Mouse (Mus musculus) liver, adult 2 months (tissue): ENCODE measurements at regions not wholly inside any gene's neighbourhood (a gene's known extent, or its start where the extent isn't known, plus 50 kb on each side); places are given as distances from the start of the nearest gene placed in this dataset.

Experiments used
- DNase-seq: peaks from one replicate; pipeline ENCODE4 v3.0.0-alpha.2; 2011; ENCODE audit warnings: low read depth, low spot score; ENCODE audit errors: extremely low read depth
- H3K27ac ChIP-seq: fragments of 200-500 bp; replicated peaks from 2 replicates; pipeline ENCODE4 v1.5.1; 2012; ENCODE audit warnings: low read depth, mild to moderate bottlenecking, control low read depth, inconsistent platforms, low read length; ENCODE audit not compliant: insufficient read depth
- H3K27me3 ChIP-seq: fragments of 200-500 bp; 2 replicates; pipeline ENCODE4 v1.6.1; 2012; ENCODE audit warnings: mild to moderate bottlenecking, moderate library complexity, low read length, inconsistent platforms; ENCODE audit not compliant: control insufficient read depth, insufficient read depth
- H3K36me3 ChIP-seq: fragments of 200-500 bp; 2 replicates; pipeline ENCODE4 v1.6.1; 2012; ENCODE audit warnings: low read length, inconsistent platforms; ENCODE audit not compliant: control insufficient read depth, insufficient read depth
- H3K4me1 ChIP-seq: fragments of 200-500 bp; 2 replicates; pipeline ENCODE4 v1.6.1; 2011; ENCODE audit warnings: low read length; ENCODE audit not compliant: control insufficient read depth, insufficient read depth
- H3K4me3 ChIP-seq: fragments of 200-500 bp; 2 replicates; pipeline ENCODE4 v1.5.1; 2011; ENCODE audit warnings: low read depth, mild to moderate bottlenecking, control low read depth, low read length, moderate library complexity; ENCODE audit not compliant: insufficient read depth
- H3K79me2 ChIP-seq: fragments of 200-500 bp; 2 replicates; pipeline ENCODE4 v1.6.1; 2012; ENCODE audit warnings: inconsistent platforms, mild to moderate bottlenecking, low read length, moderate library complexity; ENCODE audit not compliant: control insufficient read depth, insufficient read depth
- H3K9ac ChIP-seq: fragments of 200-500 bp; 2 replicates; pipeline ENCODE4 v1.6.1; 2012; ENCODE audit warnings: low read depth, mild to moderate bottlenecking, control low read depth, inconsistent platforms, low read length
- CTCF ChIP-seq: fragments of 200-500 bp; IDR thresholded peaks from 2 replicates; pipeline ENCODE4 v1.5.1; 2011; ENCODE audit warnings: low read depth, low read length, control low read depth
- POLR2A ChIP-seq: fragments of 200-500 bp; IDR thresholded peaks from 2 replicates; pipeline ENCODE4 v1.6.1; 2011; ENCODE audit warnings: low read length, control low read depth; ENCODE audit not compliant: insufficient read depth; ENCODE audit errors: extremely low read depth
- WGBS: fragments of 180-500 bp; shearing (Covaris S2); methylation state at CpG from one replicate; pipeline ENCODE4 v1.1.7; 2018; 5-methylcytosine and 5-hydroxymethylcytosine counted together

- DNase-seq = peak; percentile 19
- Histone ChIP-seq H3K36me3 (no peaks in the 10 kb centered on the region), H3K4me1 (no peaks in the 10 kb centered on the region), H3K27ac (no peak overlapping the region), H3K79me2 (no peaks in the 10 kb centered on the region), H3K9ac (no peak overlapping the region), H3K4me3 (no peak overlapping the region), H3K27me3 (no peaks in the 10 kb centered on the region)
- WGBS = 83% methylated on average over 3 of the region's 3 CpGs
- TF ChIP-seq POLR2A (no peak), CTCF (peak; percentile 11; the same call in 1 of the 2 replicates)
These were observed 237.6 kb downstream of the Skap2 start for GRCm38 (mm10) chr6:51774771-51775170.

- TF ChIP-seq POLR2A (no peak), CTCF (no peak)
- Histone ChIP-seq H3K9ac (no peak overlapping the region), H3K27ac (no peak overlapping the region), H3K4me1 (no peaks in the 10 kb centered on the region), H3K27me3 (no peaks in the 10 kb centered on the region), H3K4me3 (no peak overlapping the region), H3K36me3 (no peaks in the 10 kb centered on the region), H3K79me2 (no peaks in the 10 kb centered on the region)
- WGBS = 62% methylated on average over 3 of the region's 3 CpGs
- no peak for DNase-seq
These were observed 226.7 kb downstream of the Skap2 start for GRCm38 (mm10) chr6:51785615-51786014.

DNA sequence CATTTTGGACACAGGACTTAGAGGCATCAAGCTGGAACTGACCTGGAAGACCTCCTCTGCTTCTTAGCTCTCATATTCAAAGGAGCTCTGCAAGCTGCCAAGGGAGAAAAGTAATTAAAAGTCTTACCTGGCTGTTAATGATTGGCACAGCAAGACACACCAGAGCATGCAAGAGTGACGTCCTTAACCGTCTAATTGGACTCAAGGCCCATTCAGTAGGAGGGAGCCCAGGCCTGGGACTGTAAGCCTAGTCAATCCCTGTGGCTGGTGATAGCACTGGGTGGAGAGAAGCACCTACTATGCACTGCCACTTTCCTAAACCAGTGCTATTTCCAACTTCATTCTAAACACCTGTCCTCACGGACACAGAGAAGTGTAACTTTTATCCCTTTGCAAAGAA lies 225.5 kb downstream of the Skap2 start:
- no peaks in the 10 kb centered on the region for H3K27me3 ChIP-seq
- TF ChIP-seq CTCF (no peak), POLR2A (no peak)
- no peaks in the 10 kb centered on the region for H3K79me2 ChIP-seq
- no peaks in the 10 kb centered on the region for H3K36me3 ChIP-seq
- no peak for DNase-seq
- no peak overlapping the region for H3K4me3 ChIP-seq
- H3K9ac ChIP-seq = no peak overlapping the region
- WGBS = 87% methylated on average over 3 of the region's 3 CpGs
- no peaks in the 10 kb centered on the region for H3K4me1 ChIP-seq
- no peak overlapping the region for H3K27ac ChIP-seq

DNA sequence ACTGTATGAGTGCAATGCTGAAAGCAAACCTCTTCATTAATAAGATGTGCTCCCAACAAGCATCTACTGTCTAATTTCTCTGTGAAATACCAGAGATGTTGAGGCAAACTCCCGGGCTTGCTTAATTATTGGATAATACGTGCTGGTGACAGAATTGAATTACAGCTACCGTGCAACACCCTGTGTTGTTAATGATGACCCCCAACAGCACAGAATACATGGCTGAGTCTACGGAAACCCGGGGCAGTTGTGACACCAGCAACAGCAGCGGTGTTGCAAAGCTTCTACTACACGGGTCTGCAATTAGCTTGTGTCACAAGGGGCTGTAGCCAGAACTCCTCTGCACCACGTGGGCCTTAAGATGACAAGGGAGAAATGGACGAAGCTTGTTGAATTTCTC lies 224.2 kb downstream of the Skap2 start:
- Histone ChIP-seq H3K79me2 (no peaks in the 10 kb centered on the region), H3K4me1 (no peaks in the 10 kb centered on the region), H3K27ac (no peak overlapping the region), H3K27me3 (no peaks in the 10 kb centered on the region), H3K36me3 (no peaks in the 10 kb centered on the region), H3K9ac (no peak overlapping the region), H3K4me3 (no peak overlapping the region)
- no peak for TF ChIP-seq CTCF
- TF ChIP-seq POLR2A = no peak
- DNase-seq = no peak
- WGBS = 86% methylated on average over 9 of the region's 9 CpGs

DNA sequence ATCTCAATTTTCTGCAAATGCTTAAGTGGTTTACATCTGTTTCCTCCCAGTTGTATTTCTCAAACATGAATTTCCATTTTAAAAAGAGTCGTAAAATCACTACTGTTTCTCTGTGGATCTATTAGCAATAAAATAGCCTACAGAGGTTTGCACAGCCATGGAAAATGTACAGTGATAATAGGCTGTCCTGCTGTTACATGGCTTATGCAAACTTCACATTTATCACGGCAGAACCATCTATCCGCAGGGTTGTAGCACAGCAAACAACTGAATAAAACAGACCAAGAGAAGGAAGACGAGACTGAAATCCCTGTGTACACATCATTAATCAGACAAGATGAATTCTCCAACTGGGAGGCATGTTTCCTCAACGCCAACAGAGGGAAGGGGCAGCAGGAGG lies 222.1 kb downstream of the Skap2 start:
- no peaks in the 10 kb centered on the region for H3K36me3 ChIP-seq

DNA sequence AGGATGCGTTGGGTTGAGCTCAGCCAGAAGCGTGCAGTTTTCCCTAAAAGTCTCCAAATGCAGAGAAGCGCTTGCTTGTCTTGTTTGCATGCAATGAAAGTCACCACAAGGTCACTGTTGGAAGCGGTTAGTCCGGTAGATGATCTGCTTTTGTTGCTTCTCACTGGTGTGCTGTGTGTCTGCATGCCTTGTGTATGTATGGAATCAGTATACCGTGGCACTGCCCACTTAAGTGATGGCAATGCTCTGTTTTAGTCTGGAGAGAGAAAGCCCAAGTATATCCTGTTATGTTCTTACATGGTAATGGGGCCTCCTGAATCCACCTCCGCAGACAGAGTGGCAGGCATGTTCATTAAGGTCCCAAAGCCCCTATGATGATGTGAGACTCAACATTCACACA lies 221.7 kb downstream of the Skap2 start:
- Histone ChIP-seq H3K36me3 (no peaks in the 10 kb centered on the region), H3K79me2 (no peaks in the 10 kb centered on the region), H3K27me3 (no peaks in the 10 kb centered on the region), H3K4me3 (no peak overlapping the region), H3K9ac (no peak overlapping the region), H3K27ac (no peak overlapping the region), H3K4me1 (no peaks in the 10 kb centered on the region)
- no peak for TF ChIP-seq POLR2A
- no peak for TF ChIP-seq CTCF
- DNase-seq = no peak
- WGBS = 90% methylated on average over 7 of the region's 7 CpGs

More for the DNA sequence above, 222.1 kb downstream of the Skap2 start:
- Histone ChIP-seq H3K79me2 (no peaks in the 10 kb centered on the region), H3K27me3 (no peaks in the 10 kb centered on the region), H3K27ac (no peak overlapping the region), H3K4me1 (no peaks in the 10 kb centered on the region), H3K4me3 (no peak overlapping the region), H3K9ac (no peak overlapping the region)
- 67% methylated on average over 5 of the region's 5 CpGs for WGBS
- DNase-seq = no peak
- TF ChIP-seq POLR2A (no peak), CTCF (no peak)
